Mouse (Mus musculus) intestine, postnatal 0 days (tissue): Measurements from ENCODE around the gene AI593442. TPM values are rescaled to one million over a fixed set of nuclear protein-coding genes. Genes with fewer than 3 reads are reported as not detected.

Experiments
- ATAC-seq: fragments of 200-750 bp; cut with Nextera tagmentation; 2 replicates; pipeline ENCODE4 v1.8.0; 2017; ENCODE audit warnings: mild to moderate bottlenecking, moderate TSS enrichment, moderate library complexity
- H3K27ac ChIP-seq: fragments of 300-500 bp; sonication (generic); 2 replicates; pipeline ENCODE4 v1.5.1; 2014; ENCODE audit warnings: mild to moderate bottlenecking, low read depth, low read length, moderate library complexity
- H3K27me3 ChIP-seq: fragments of 300-500 bp; sonication (generic); replicated peaks from 2 replicates; pipeline ENCODE4 v1.6.1; 2014; ENCODE audit warnings: low read length, mixed read lengths; ENCODE audit not compliant: control insufficient read depth, insufficient read depth
- H3K36me3 ChIP-seq: fragments of 300-500 bp; sonication (generic); 2 replicates; pipeline ENCODE4 v1.6.1; 2014; ENCODE audit warnings: mild to moderate bottlenecking, moderate library complexity; ENCODE audit not compliant: control insufficient read depth, insufficient read depth
- H3K4me1 ChIP-seq: fragments of 300-500 bp; sonication (generic); replicated peaks from 2 replicates; pipeline ENCODE4 v1.6.1; 2014; ENCODE audit warnings: antibody characterized with exemption, low read length, mixed read lengths; ENCODE audit not compliant: control insufficient read depth, insufficient read depth
- H3K4me2 ChIP-seq: fragments of 300-500 bp; sonication (generic); replicated peaks from 2 replicates; pipeline ENCODE4 v1.6.1; 2014; ENCODE audit warnings: low read depth, mild to moderate bottlenecking, moderate library complexity
- H3K4me3 ChIP-seq: fragments of 300-500 bp; sonication (generic); 2 replicates; pipeline ENCODE4 v1.5.1; 2014; ENCODE audit warnings: low read depth, low read length
- H3K9ac ChIP-seq: fragments of 300-500 bp; sonication (generic); 2 replicates; pipeline ENCODE4 v1.6.1; 2014; ENCODE audit warnings: mild to moderate bottlenecking, low read depth, low read length
- H3K9me3 ChIP-seq: fragments of 300-500 bp; sonication (generic); 2 replicates; pipeline ENCODE4 v1.6.1; 2016; ENCODE audit warnings: mixed run types; ENCODE audit not compliant: control insufficient read depth
- CTCF ChIP-seq: sonication (generic); IDR thresholded peaks from 2 replicates; pipeline ENCODE4 v1.5.1; 2016; ENCODE audit warnings: low read depth, mild to moderate bottlenecking, control low read depth, antibody characterized with exemption, moderate library complexity
- WGBS: fragments of 180-500 bp; shearing (Covaris S2); extraction: QIAGEN DNeasy Blood & Tissue Kit; methylation state at CpG from one replicate; pipeline ENCODE4 v1.1.7; 2014; 5-methylcytosine and 5-hydroxymethylcytosine counted together
- polyA plus RNA-seq: library from polyadenylated mRNA; unstranded; fragments of >200 nt; fragmentation: Nextera tagmentation; extraction: Ambion mirVana; gene quantifications from 2 replicates; pipeline ENCODE4 v1.2.1, GENCODE M21; 2015

Gene AI593442
- polyA plus RNA-seq, 1 experiment from 2014 or later = 0.63 TPM

- Histone ChIP-seq H3K9me3 (no peaks in the 10 kb centered on the region), H3K4me3 (no peak overlapping the region), H3K9ac (no peak overlapping the region), H3K4me1 (no peaks in the 10 kb centered on the region), H3K36me3 (no peaks in the 10 kb centered on the region), H3K4me2 (no peak overlapping the region), H3K27ac (no peak overlapping the region), H3K27me3 (no peaks in the 10 kb centered on the region)
- ATAC-seq = no peak
- 57% methylated on average over 4 of the region's 4 CpGs for WGBS
- TF ChIP-seq CTCF = no peak
Measured at GRCm38 (mm10) chr9:52644626-52645025, 35.0 kb downstream of the AI593442 start.

- no peak overlapping the region for H3K27ac ChIP-seq
- no peaks in the 10 kb centered on the region for H3K9me3 ChIP-seq
- H3K4me3 ChIP-seq = no peak overlapping the region
- no peaks in the 10 kb centered on the region for H3K27me3 ChIP-seq
- ATAC-seq = no peak
- H3K9ac ChIP-seq = no peak overlapping the region
- WGBS = 81% methylated on average over 4 of the region's 4 CpGs
- H3K36me3 ChIP-seq = no peaks in the 10 kb centered on the region
- H3K4me1 ChIP-seq = no peaks in the 10 kb centered on the region
- TF ChIP-seq CTCF = no peak
- no peak overlapping the region for H3K4me2 ChIP-seq
Measured at GRCm38 (mm10) chr9:52644156-52644555, 35.4 kb downstream of the AI593442 start.

- Histone ChIP-seq H3K4me2 (no peak overlapping the region), H3K4me3 (no peak overlapping the region), H3K27me3 (no peaks in the 10 kb centered on the region), H3K9ac (no peak overlapping the region), H3K4me1 (no peaks in the 10 kb centered on the region), H3K27ac (no peak overlapping the region), H3K36me3 (no peaks in the 10 kb centered on the region), H3K9me3 (no peaks in the 10 kb centered on the region)
- WGBS = 62% methylated on average over 2 of the region's 2 CpGs
- no peak for ATAC-seq
- TF ChIP-seq CTCF = no peak
Measured at GRCm38 (mm10) chr9:52635991-52636390, 43.6 kb downstream of the AI593442 start.

GRCm38 (mm10) chr9:52623926-52624325, 55.7 kb downstream of the AI593442 start:
- Histone ChIP-seq H3K4me2 (no peak overlapping the region), H3K27me3 (no peaks in the 10 kb centered on the region), H3K4me3 (no peak overlapping the region), H3K4me1 (no peaks in the 10 kb centered on the region), H3K9me3 (no peaks in the 10 kb centered on the region), H3K27ac (no peak overlapping the region), H3K9ac (no peak overlapping the region), H3K36me3 (no peaks in the 10 kb centered on the region)
- 61% methylated on average over 4 of the region's 4 CpGs for WGBS
- no peak for TF ChIP-seq CTCF
- no peak for ATAC-seq
